Mouse (Mus musculus) Muller cell, postnatal 12 days (primary cell): ENCODE measurements around the gene Racgap1.

Experiments used
- DNase-seq: peaks from one replicate; pipeline ENCODE4 v3.0.0-alpha.2; 2015; ENCODE audit errors: inconsistent ontology term

The Racgap1 gene

GRCm38 (mm10) chr15:99651163-99651872, at the start of gene Racgap1:
TSS of gene Racgap1 (minus strand) at chr15:99651656.
- peak; percentile 98 for DNase-seq

- no peak for DNase-seq
Measured at GRCm38 (mm10) chr15:99700219-99701106, 49.0 kb upstream of the Racgap1 start.

GRCm38 (mm10) chr15:99699715-99700114, 48.3 kb upstream of the Racgap1 start:
- DNase-seq, result no peak

- no peak for DNase-seq
Measured at GRCm38 (mm10) chr15:99698533-99699085, 47.2 kb upstream of the Racgap1 start.

GRCm38 (mm10) chr15:99697309-99697708, 45.9 kb upstream of the Racgap1 start:
- DNase-seq, result no peak

- DNase-seq, result no peak
Measured at GRCm38 (mm10) chr15:99691976-99692375, 40.5 kb upstream of the Racgap1 start.

GRCm38 (mm10) chr15:99690924-99691323, 39.5 kb upstream of the Racgap1 start:
- DNase-seq, result no peak

- DNase-seq, result peak; percentile 54
Measured at GRCm38 (mm10) chr15:99688712-99689111, 37.3 kb upstream of the Racgap1 start.

GRCm38 (mm10) chr15:99684156-99684555, 32.7 kb upstream of the Racgap1 start:
- DNase-seq, result no peak

GRCm38 (mm10) chr15:99682880-99683279, 31.4 kb upstream of the Racgap1 start:
- DNase-seq, result no peak

GRCm38 (mm10) chr15:99679008-99679407, 27.6 kb upstream of the Racgap1 start:
- DNase-seq, result no peak

- DNase-seq, result no peak
Measured at GRCm38 (mm10) chr15:99678063-99678800, 26.8 kb upstream of the Racgap1 start.

- DNase-seq, result no peak
Measured at GRCm38 (mm10) chr15:99677089-99677488, 25.6 kb upstream of the Racgap1 start.

GRCm38 (mm10) chr15:99674866-99675265, 23.4 kb upstream of the Racgap1 start:
- no peak for DNase-seq

- DNase-seq, result no peak
Measured at GRCm38 (mm10) chr15:99671783-99672182, 20.3 kb upstream of the Racgap1 start.

- DNase-seq, result no peak
Measured at GRCm38 (mm10) chr15:99670964-99671670, 19.7 kb upstream of the Racgap1 start.

GRCm38 (mm10) chr15:99670154-99670821, 18.8 kb upstream of the Racgap1 start, which contains the start of gene Asic1:
TSS of gene Asic1 (plus strand) at chr15:99670368.
- peak; percentile 72 for DNase-seq

- DNase-seq, result peak; percentile 31
Measured at GRCm38 (mm10) chr15:99669392-99669791, 17.9 kb upstream of the Racgap1 start.

GRCm38 (mm10) chr15:99668881-99669280, 17.4 kb upstream of the Racgap1 start:
- DNase-seq, result peak; percentile 69

GRCm38 (mm10) chr15:99667544-99667943, 16.1 kb upstream of the Racgap1 start:
- DNase-seq, result no peak
